Mouse (Mus musculus): ENCODE measurements around the gene Lce1i.
"Not testable (repeated sequence)": the region's sequence is repeated elsewhere in the genome, so short reads cannot be mapped to it uniquely, and the experiment has no call there.

The Lce1i gene

DNA sequence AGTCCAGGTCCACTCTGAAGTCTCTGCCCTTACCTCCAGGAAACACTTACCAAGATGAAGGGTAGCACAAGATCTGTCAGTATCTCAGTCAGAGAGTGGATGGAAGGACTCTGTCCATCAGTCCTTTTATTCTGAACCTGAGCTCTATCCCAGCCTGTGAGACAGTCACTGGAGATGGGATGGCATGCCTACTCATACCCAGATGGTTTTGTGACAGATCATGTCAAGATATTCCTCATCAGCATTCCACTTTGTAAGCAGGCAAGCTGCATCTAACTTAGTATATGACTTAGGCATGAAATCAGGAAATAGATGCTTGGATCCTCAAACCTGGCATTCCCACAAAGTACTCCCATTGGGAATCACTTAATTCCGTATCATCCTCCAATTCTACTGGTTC, at the start of gene Lce1i:
Gene Lce1i, minus strand, starts transcription at position 101 of the 400 bp plus-strand sequence.
- no peak for DNase-seq (ENCODE audit: low read depth, low spot score)

DNA sequence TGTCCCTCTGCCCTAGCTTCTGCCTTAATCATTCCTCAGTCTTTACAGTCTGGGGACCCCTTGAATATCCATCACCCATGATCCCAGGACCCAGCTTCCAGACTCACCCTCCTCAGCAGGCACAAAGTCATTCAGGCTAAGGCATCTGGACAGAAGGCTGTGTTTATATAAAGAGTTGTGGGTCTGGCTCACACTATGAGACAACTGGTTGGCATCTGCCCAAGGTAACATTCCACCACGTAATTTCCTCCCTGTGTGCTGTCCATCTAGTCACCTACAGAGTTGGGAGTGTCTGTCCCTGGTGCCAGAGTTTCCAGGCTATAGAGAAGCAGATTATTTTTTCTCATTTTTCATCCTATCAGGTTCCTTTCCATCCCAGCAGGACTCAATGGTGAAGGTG, 48.4 kb upstream of the Lce1i start, which contains the start of gene Kprp:
Gene Kprp, minus strand, starts transcription at position 140 of the 400 bp plus-strand sequence.
- DNase-seq (ENCODE audit: low read depth, low spot score) = no peak

DNA sequence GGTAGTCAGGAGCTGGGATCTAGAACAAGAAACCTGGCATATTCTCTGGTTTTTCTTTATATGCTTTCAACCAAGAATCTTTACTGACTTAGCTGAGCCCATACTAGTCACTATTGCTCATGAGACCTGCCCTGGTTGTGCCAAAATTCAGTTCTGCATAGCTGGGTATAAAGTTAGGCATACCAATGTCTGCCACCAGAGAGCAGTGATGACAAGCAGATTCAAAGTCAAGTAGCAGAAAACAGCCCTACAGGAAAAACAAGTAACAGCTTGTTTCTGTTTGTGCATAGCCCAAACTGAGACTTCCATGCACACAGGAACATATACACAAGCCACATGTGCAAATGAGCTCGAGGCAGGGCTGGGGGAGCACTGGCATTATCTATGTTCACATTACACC, 47.1 kb upstream of the Lce1i start:
- no peak for DNase-seq (ENCODE audit: low read depth, low spot score)

DNA sequence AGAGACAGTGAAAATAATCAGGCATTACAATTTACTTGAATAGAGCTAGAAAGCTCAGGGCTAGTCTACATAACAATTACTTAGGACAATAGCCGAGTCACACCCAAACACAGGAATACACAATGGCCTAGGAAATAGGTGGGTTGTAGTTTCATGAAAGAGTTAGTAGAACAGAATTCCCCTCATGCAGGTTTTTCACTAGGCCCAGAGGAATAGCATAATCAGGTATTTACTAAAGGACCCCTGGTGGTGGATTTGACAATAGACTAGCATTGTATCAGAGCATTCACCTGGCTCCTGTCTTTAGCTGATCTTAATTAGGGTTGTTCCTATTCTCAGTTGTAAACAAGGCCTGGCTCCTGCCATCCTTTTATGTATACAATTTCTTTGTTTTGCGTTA, 37.3 kb upstream of the Lce1i start:
- not testable (repeated sequence) for DNase-seq (ENCODE audit: low read depth, low spot score)

GRCm38 (mm10) chr3:92815581-92815980, 36.9 kb upstream of the Lce1i start:
- DNase-seq (ENCODE audit: low read depth, low spot score) = no peak

DNA sequence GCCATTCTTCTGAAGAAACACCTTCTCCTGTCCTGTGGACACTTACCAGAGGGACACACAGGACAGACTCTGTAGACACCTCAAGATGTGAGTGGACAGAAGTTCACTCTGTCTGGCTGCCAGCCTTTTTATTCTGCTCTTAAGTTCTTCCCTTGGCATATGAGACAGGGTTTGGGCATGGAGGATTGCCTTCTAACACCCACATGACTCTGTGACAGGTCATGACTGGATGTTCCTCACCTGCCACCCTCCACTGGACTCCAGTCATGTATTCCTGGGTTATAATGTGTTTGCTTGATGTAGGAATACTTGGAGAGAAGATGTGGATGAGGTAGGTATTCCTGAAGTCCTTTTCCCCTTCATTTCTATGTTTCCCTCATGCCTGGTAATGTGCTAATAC, 29.1 kb upstream of the Lce1i start, which contains the start of gene Lce1k:
Gene Lce1k, minus strand, starts transcription at position 101 of the 400 bp plus-strand sequence.
- DNase-seq (ENCODE audit: low read depth, low spot score) = no peak

DNA sequence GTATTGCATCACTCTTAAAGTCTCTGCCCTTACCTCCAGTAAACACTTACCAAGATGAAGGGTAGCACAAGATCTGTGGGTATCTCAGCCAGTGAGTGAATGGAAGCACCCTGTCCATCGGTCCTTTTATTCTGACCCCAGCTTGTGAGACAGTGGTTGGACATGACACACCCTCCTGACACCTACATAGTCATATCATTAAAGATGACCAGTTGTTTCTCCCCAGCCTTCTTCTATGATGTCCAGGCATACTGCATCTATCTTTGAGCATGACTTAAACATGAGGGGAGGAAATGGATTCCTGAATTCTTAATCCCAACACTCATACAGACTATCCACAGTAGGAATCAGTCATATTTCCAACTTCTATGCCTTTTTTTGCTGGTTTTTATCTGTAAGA, 11.7 kb upstream of the Lce1i start, which contains the start of gene Lce1j:
Gene Lce1j, minus strand, starts transcription at position 101 of the 400 bp plus-strand sequence.
- DNase-seq (ENCODE audit: low read depth, low spot score) = no peak

DNA sequence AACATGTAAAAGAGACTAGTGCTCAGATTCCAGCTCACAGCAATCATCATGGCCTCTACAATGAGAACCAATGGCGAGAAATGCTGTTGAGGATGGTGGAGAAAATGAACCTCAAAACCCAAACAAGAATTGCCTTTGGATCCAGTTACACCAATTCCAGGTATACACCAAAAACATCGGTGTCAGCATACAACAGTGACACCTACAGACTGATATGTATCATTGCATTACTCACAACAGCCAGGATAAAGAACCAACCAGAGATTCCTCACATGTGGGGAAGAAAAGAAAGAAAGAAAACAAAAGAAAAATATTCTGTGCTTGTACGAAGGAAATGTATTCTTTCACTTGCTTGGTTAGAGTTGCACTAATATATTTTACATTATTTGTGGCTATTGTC, 7.1 kb downstream of the Lce1i start:
- DNase-seq (ENCODE audit: low read depth, low spot score) = no peak

DNA sequence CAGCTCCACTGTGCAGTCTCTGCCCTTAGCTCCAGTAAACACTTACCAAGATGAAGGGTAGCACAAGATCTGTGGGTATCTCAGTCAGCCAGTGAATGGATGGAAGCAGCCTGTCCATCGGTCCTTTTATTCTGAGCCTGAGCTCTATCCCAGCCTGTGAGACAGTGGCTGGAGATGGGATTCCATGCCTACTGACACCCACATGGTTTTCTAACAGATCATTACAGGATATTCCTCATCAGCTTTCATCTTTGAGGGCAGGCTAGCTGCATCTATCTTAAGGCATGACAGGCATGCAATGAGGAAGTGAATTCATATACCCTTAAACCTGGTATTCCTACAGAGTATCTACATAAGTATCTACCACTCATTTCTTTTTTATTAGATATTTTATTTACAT, 13.7 kb downstream of the Lce1i start, which contains the start of gene Lce1h:
Gene Lce1h, minus strand, starts transcription at position 101 of the 400 bp plus-strand sequence.
- no peak for DNase-seq (ENCODE audit: low read depth, low spot score)

DNA sequence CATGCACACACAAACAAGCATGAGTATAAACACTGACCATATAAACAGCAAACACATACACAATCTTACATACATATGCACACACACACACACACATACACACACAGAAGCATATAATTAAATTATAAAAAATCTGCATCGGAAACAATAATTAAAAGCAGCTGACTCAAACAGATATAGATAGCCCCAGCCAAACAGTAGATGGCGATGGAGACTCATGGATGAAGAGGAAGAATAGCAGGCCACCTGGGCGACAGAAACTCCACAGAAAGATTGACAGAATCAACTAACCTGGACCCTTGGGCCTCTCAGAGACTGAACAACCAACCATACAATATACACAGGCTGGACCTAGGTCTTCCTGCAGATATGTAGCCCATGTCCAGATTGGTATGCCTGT, 25.5 kb downstream of the Lce1i start:
- DNase-seq (ENCODE audit: low read depth, low spot score) = no peak

DNA sequence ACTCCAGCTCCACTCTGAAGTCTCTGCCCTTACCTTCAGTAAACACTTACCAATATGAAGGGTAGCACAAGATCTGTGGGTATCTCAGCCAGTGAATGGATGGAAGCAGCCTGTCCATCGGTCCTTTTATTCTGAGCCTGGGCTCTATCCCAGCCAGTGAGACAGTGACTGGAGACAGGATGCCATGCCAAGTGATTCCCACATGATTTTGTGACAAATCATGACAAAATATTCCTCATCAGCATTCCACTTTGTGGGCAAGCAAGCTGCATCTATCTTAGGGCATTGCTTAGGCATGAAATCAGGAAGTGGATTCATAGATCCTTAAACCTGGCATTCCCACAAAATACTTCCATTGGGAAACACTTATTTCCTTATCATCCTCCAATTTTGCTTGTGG, 26.5 kb downstream of the Lce1i start, which contains the start of gene Lce1g:
Gene Lce1g, minus strand, starts transcription at position 101 of the 400 bp plus-strand sequence.
- DNase-seq (ENCODE audit: low read depth, low spot score) = no peak

DNA sequence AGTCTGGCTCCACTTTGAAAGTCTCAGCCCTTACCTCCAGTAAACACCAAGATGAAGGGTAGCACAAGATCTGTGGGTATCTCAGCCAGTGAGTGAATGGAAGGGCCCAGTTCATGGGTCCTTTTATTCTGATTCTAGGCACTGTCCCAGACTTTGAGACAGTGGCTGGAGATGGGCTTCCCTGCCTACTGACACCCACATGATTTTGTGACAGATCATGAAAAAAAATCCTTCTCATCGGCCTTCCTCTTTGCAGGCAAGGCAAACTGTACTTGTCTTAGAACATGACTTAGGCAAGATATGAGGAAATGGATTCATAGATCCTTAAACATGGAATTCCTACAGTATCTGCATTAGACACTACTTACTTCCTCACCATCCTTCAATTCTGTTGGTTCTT, 39.7 kb downstream of the Lce1i start, which contains the start of gene Gm38119:
Gene Gm38119, minus strand, starts transcription at position 101 of the 400 bp plus-strand sequence.
- no peak for DNase-seq (ENCODE audit: low read depth, low spot score)

Measured in embryo, embryonic 11.5 days (tissue).